Mouse (Mus musculus) hindbrain, postnatal 0 days (tissue): Measurements from ENCODE around the gene Sult1a1. TPM values are rescaled to one million over a fixed set of nuclear protein-coding genes. Genes with fewer than 3 reads are reported as not detected.
A peak's percentile ranks its signal among the peaks of the same experiment; 100 is the strongest.

Source experiments
- ATAC-seq: fragments of 200-750 bp; cut with Nextera tagmentation; 2 replicates; pipeline ENCODE4 v1.8.0; 2017; ENCODE audit warnings: mild to moderate bottlenecking, moderate TSS enrichment, moderate library complexity
- DNase-seq: peaks from one replicate; pipeline ENCODE4 v3.0.0-alpha.2; 2015; ENCODE audit warnings: low spot score
- H3K27ac ChIP-seq: fragments of 300-500 bp; sonication (generic); 2 replicates; pipeline ENCODE4 v1.5.1; 2014; ENCODE audit warnings: mild to moderate bottlenecking
- H3K27me3 ChIP-seq: fragments of 300-500 bp; sonication (generic); 2 replicates; pipeline ENCODE4 v1.6.1; 2014; ENCODE audit warnings: low read length, mixed read lengths; ENCODE audit not compliant: insufficient read depth
- H3K36me3 ChIP-seq: fragments of 300-500 bp; sonication (generic); 2 replicates; pipeline ENCODE4 v1.6.1; 2014; ENCODE audit warnings: low read length, mixed read lengths; ENCODE audit not compliant: insufficient read depth
- H3K4me1 ChIP-seq: fragments of 300-500 bp; sonication (generic); 2 replicates; pipeline ENCODE4 v1.6.1; 2014; ENCODE audit warnings: antibody characterized with exemption, low read length, mixed read lengths; ENCODE audit not compliant: insufficient read depth
- H3K4me2 ChIP-seq: fragments of 300-500 bp; sonication (generic); 2 replicates; pipeline ENCODE4 v1.6.1; 2014; ENCODE audit warnings: low read depth, mild to moderate bottlenecking, low read length, moderate library complexity, mixed read lengths
- H3K4me3 ChIP-seq: fragments of 300-500 bp; sonication (generic); 2 replicates; pipeline ENCODE4 v1.5.1; 2014; ENCODE audit warnings: low read length
- H3K9ac ChIP-seq: fragments of 300-500 bp; sonication (generic); replicated peaks from 2 replicates; pipeline ENCODE4 v1.6.1; 2014; ENCODE audit warnings: mild to moderate bottlenecking, low read length, moderate library complexity, mixed read lengths
- H3K9me3 ChIP-seq: fragments of 300-500 bp; sonication (generic); 2 replicates; pipeline ENCODE4 v1.6.1; 2016; ENCODE audit warnings: low read length, mixed read lengths
- CTCF ChIP-seq: IDR thresholded peaks from 2 replicates; pipeline ENCODE4 v1.5.1; 2016; ENCODE audit warnings: antibody characterized with exemption, control low read depth, low read depth
- WGBS: fragments of 180-500 bp; shearing (Covaris S2); extraction: QIAGEN DNeasy Blood & Tissue Kit; methylation state at CpG from one replicate; pipeline ENCODE4 v1.1.7; 2014; 5-methylcytosine and 5-hydroxymethylcytosine counted together
- polyA plus RNA-seq: library from polyadenylated mRNA; unstranded; fragments of >200 nt; fragmentation: Nextera tagmentation; extraction: Ambion mirVana; gene quantifications from 2 replicates; pipeline ENCODE4 v1.2.1, GENCODE M21; 2015
- total RNA-seq: library from RNA; depleted of rRNA; stranded (reverse); fragments of >200 nt; gene quantifications from 2 replicates; pipeline ENCODE4 v1.2.3, GENCODE M21; 2014

The Sult1a1 gene
- total and polyA plus RNA-seq, 2 experiments from 2014 or later, result 19.4 to 34.8 TPM

DNA sequence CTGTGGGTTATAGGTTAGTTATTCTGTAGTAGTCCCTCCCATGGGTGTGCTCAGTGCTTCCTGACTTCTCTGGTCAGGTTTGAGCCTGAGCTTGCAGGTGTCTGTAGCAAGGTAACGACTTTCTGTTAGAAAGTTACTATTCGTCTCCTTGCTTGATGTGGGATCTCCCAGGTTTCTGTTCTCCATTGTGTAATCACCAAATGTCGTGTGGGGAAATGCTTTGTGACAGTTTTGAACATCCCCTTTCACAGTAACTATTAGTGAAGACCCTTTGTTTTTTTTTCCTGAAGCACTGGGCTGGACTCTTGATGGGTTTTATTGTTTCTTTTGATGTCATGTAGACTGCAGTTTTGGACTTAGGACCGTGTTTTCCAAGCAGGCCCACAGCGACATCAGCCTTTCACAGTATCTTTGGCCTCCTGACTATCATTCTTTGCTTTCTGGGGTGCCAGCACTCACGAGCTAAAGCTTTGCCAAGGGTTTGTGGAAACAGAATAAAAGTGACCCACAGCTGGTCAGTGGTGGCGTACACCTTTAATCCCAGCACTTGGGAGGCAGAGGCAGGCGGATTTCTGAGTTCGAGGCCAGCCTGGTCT is 8.6 kb downstream of the Sult1a1 start:
- no peak for TF ChIP-seq CTCF
- Histone ChIP-seq H3K4me2 (no peak overlapping the region), H3K9ac (no peak overlapping the region), H3K36me3 (peaks cover 36% of the 10 kb centered on the region), H3K4me1 (no peaks in the 10 kb centered on the region), H3K9me3 (no peaks in the 10 kb centered on the region), H3K27ac (no peak overlapping the region), H3K4me3 (no peak overlapping the region), H3K27me3 (no peaks in the 10 kb centered on the region)
- ATAC-seq, result no peak
- DNase-seq, result no peak
- 85% methylated on average over 9 of the region's 9 CpGs for WGBS

GRCm38 (mm10) chr7:126665269-126665668 is 11.0 kb downstream of the Sult1a1 start:
- Histone ChIP-seq H3K9ac (no peak overlapping the region), H3K27ac (no peak overlapping the region), H3K9me3 (no peaks in the 10 kb centered on the region), H3K27me3 (no peaks in the 10 kb centered on the region), H3K36me3 (peaks cover 22% of the 10 kb centered on the region), H3K4me3 (no peak overlapping the region), H3K4me1 (no peaks in the 10 kb centered on the region), H3K4me2 (no peak overlapping the region)
- no peak for ATAC-seq
- DNase-seq, result no peak
- WGBS, result 93% methylated on average over 3 of the region's 3 CpGs
- TF ChIP-seq CTCF, result no peak

DNA sequence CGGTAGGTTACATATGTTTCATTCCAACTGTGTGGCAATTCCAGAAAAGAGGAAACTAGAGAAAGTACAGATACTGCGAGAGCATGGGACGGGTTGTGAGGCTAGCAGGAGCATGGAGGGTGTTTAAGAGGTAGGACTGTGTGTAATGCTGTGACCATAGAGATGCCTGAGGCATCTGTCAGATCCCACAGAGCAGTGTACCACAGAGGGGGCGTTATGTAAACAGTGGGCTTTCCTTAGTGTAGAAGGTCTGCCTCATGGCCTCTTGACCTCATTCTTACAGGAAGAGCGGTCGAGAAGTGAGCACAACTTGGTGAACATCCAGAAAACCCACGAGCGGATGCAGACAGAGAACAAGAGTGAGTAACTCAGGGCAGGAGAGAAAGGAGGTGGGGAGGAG is 12.6 kb downstream of the Sult1a1 start:
- Histone ChIP-seq H3K4me1 (no peaks in the 10 kb centered on the region), H3K4me3 (no peak overlapping the region), H3K9me3 (no peaks in the 10 kb centered on the region), H3K27ac (no peak overlapping the region), H3K27me3 (no peaks in the 10 kb centered on the region), H3K36me3 (peaks cover 21% of the 10 kb centered on the region), H3K9ac (no peak overlapping the region), H3K4me2 (no peak overlapping the region)
- DNase-seq (no peak), ATAC-seq (no peak)
- no peak for TF ChIP-seq CTCF
- WGBS, result 72% methylated on average over 8 of the region's 8 CpGs

- no peak for TF ChIP-seq CTCF
- DNase-seq (no peak), ATAC-seq (no peak)
- no peak overlapping the region for H3K27ac ChIP-seq
- WGBS, result 92% methylated on average over 3 of the region's 3 CpGs
- no peaks in the 10 kb centered on the region for H3K9me3 ChIP-seq
- H3K27me3 ChIP-seq, result no peaks in the 10 kb centered on the region
- H3K4me1 ChIP-seq, result no peaks in the 10 kb centered on the region
- no peak overlapping the region for H3K9ac ChIP-seq
- H3K4me2 ChIP-seq, result no peak overlapping the region
- no peak overlapping the region for H3K4me3 ChIP-seq
- H3K36me3 ChIP-seq, result peaks cover 3% of the 10 kb centered on the region; the same call in 1 of the 2 replicates
Measured at GRCm38 (mm10) chr7:126659771-126660170, 16.5 kb downstream of the Sult1a1 start.

- WGBS, result 91% methylated on average over 1 of the region's 1 CpGs
- no peaks in the 10 kb centered on the region for H3K27me3 ChIP-seq
- no peak for ATAC-seq
- no peak overlapping the region for H3K4me2 ChIP-seq
- no peak overlapping the region for H3K9ac ChIP-seq
- no peaks in the 10 kb centered on the region for H3K9me3 ChIP-seq
- no peak for TF ChIP-seq CTCF
- peak; percentile 10 for DNase-seq
- H3K4me3 ChIP-seq, result no peak overlapping the region
- H3K36me3 ChIP-seq, result no peaks in the 10 kb centered on the region
- no peak overlapping the region for H3K27ac ChIP-seq
- no peaks in the 10 kb centered on the region for H3K4me1 ChIP-seq
Measured at GRCm38 (mm10) chr7:126657522-126657921, 18.7 kb downstream of the Sult1a1 start.

DNA sequence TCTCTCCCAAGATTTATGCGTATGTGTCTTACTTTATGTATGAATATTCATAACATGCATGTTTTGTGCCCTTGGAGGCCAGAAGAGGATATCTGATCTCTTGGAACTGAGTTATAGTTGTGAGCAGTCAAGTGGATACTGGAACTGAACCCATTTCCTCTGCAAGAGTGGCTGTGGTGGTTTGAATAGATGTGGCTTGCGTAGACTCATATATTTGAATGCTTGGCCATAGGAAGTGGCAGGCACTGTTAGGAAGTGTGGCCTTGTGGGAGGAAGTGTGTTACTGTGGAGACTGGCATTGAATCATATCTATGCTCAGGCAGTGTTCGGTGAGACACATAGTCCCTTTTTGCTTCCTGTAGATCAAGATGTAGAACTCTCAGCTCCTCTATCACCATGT is 20.5 kb downstream of the Sult1a1 start:
- no peaks in the 10 kb centered on the region for H3K27me3 ChIP-seq
- no peaks in the 10 kb centered on the region for H3K9me3 ChIP-seq
- H3K36me3 ChIP-seq, result no peaks in the 10 kb centered on the region
- H3K27ac ChIP-seq, result no peak overlapping the region
- DNase-seq (no peak), ATAC-seq (no peak)
- TF ChIP-seq CTCF, result no peak
- no peak overlapping the region for H3K4me2 ChIP-seq
- no peak overlapping the region for H3K4me3 ChIP-seq
- no peak overlapping the region for H3K9ac ChIP-seq
- no peaks in the 10 kb centered on the region for H3K4me1 ChIP-seq
- 93% methylated on average over 3 of the region's 3 CpGs for WGBS

GRCm38 (mm10) chr7:126653991-126654390 is 22.2 kb downstream of the Sult1a1 start:
- Histone ChIP-seq H3K4me3 (no peak overlapping the region), H3K36me3 (no peaks in the 10 kb centered on the region), H3K4me1 (no peaks in the 10 kb centered on the region; the same call in 1 of the 2 replicates), H3K9ac (no peak overlapping the region), H3K4me2 (no peak overlapping the region), H3K27me3 (no peaks in the 10 kb centered on the region), H3K27ac (no peak overlapping the region), H3K9me3 (no peaks in the 10 kb centered on the region)
- 87% methylated on average over 2 of the region's 2 CpGs for WGBS
- DNase-seq (no peak), ATAC-seq (no peak)
- no peak for TF ChIP-seq CTCF
